Mouse (Mus musculus): ENCODE results near the gene Rxfp1.
"Not testable (repeated sequence)": the region's sequence is repeated elsewhere in the genome, so short reads cannot be mapped to it uniquely, and the experiment has no call there.

Gene Rxfp1

DNA sequence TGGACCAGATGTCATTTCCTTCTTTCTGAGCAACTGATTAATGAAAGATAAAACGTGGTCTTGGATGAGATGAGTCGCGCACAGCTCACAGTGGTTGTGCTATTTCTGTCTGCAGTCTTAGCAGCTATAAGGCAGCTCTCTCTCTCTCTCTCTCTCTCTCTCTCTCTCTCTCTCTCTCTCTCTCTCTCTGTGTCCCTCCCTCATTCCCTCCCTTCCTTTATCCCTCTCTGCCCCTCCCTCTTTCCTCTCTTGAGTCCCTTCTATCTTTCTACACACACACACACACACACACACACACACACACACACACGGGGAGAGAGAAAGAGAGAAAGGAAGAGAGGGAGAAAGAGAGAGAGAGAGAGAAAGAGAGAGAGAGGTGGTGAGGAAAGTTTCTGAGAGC lies at the start of gene Rxfp1:
TSS of gene Rxfp1 (minus strand) at position 101 of the 400 bp plus-strand sequence.
- DNase-seq (ENCODE audit: low read depth, low spot score) = no peak

DNA sequence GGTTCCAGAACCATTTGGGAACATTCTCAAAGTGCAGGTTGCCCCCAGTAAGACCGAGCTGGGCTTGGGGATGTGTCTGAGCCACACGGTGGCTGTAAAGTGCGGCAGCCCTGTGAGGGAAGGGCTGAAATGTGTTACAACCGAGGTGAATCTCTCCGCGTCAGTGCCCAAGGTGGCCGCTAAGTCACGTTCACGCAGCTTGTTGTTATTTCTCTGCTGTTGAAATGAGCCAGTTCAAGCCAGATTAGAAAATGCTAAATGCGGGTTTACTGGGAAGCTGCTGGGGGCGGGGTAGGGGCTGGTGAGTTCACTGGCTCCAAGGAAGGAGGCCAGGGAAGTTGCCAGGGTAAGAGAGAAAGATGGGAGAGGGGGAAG lies 46.7 kb upstream of the Rxfp1 start:
- no peak for DNase-seq (ENCODE audit: low read depth, low spot score)

DNA sequence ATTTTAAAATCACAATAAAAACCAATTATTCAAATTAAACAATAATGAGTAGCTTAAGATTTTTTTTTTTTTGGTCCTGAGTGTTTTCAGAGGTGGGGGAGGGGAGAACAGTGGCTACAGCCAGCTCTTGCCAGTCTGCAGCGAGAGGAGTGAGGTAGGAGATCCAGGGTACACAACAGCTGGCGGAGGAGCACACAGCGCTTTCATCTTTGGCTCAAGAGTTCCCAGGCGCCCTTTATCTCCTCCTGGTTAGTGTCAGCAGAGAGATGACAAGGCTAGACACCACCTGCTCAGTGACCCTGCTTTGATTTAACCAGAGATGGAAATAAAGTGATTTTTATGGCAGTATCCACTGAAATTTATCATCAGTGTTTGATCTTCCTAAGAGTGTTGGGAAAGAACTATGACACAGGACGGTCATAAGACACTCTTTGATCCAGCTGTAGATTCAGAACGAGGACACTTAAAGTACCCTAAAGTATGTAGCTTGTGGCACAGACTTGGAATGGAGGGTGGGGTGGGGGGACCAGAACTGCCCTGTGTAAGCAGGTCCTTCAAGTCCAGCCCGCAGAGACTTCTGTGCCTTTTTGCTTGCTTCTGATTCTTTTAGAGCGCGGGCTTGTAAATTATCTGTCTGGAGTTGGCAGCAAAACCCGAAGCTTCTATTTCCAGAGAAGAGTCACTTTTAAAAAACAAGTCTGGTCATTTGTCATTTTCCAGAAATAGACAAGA lies 46.1 kb upstream of the Rxfp1 start:
- DNase-seq (ENCODE audit: low read depth, low spot score) = no peak

- no peak for DNase-seq (ENCODE audit: low read depth, low spot score)
These were observed 35.0 kb upstream of the Rxfp1 start for GRCm38 (mm10) chr3:79772701-79773100.

- no peak for DNase-seq (ENCODE audit: low read depth, low spot score)
These were observed 16.1 kb upstream of the Rxfp1 start for GRCm38 (mm10) chr3:79753736-79754135.

GRCm38 (mm10) chr3:79746585-79746984 lies 8.9 kb upstream of the Rxfp1 start:
- DNase-seq (ENCODE audit: low read depth, low spot score) = no peak

- peak; percentile 66 for DNase-seq (ENCODE audit: low read depth, low spot score)
These were observed 7.4 kb upstream of the Rxfp1 start for GRCm38 (mm10) chr3:79745101-79745500.

- no peak for DNase-seq (ENCODE audit: low read depth, low spot score)
These were observed 6.7 kb upstream of the Rxfp1 start for GRCm38 (mm10) chr3:79744415-79744814.

GRCm38 (mm10) chr3:79740351-79740750 lies 2.7 kb upstream of the Rxfp1 start:
- DNase-seq (ENCODE audit: low read depth, low spot score) = no peak

- DNase-seq (ENCODE audit: low read depth, low spot score) = no peak
These were observed 771 bp upstream of the Rxfp1 start for GRCm38 (mm10) chr3:79738451-79738850.

DNA sequence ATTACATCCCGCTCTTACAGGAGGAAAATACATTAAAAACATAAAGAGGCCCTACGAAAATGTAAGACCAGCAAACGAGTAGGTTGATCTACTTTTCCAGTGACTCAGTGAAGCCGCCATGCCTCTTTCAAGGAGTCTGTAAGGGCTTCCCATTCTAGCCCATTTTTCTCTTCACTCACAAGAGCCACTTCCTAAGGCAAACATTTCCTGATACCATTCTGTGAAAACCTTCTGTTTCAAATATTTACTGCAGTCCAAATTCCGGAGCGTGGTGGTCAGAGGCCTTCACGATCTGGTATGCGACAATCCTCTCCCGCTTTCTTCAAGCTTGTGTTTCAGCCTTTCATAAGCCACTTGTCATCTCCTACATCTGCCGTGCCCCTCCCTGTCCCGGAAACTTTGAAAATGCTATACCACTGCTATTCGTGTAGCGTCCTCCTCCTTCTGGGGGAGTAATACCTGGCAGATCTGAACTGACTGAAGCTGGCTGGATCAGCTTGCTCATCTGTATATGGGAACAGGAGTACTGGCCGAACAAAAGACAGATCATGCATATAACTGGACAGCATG lies 11.1 kb downstream of the Rxfp1 start:
- no peak for DNase-seq (ENCODE audit: low read depth, low spot score)

- DNase-seq (ENCODE audit: low read depth, low spot score) = no peak
These were observed 16.8 kb downstream of the Rxfp1 start for GRCm38 (mm10) chr3:79720756-79721484.

- no peak for DNase-seq (ENCODE audit: low read depth, low spot score)
These were observed 31.2 kb downstream of the Rxfp1 start for GRCm38 (mm10) chr3:79706436-79706835.

DNA sequence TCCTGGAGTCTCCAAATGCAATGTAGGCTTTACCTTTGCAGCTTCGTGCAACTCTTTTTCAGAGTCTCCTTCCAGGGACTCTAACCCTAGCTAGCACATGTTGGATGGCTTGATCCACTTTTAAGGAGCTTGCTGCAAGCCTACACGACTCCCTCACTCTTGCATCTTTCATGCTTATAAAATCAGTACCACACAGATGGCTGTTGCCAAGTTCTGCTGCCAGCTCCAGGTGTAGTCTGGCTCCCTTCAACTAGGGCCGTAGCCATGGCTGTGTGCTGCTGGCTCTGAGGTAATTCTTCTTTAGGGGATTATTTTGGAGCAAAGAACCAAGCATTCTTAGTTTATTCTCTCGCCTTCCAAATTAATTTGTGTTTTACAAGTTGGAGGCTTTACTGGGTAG lies 34.5 kb downstream of the Rxfp1 start:
- DNase-seq (ENCODE audit: low read depth, low spot score) = no peak

GRCm38 (mm10) chr3:79691957-79692356 lies 45.7 kb downstream of the Rxfp1 start:
- no peak for DNase-seq (ENCODE audit: low read depth, low spot score)

- no peak for DNase-seq (ENCODE audit: low read depth, low spot score)
These were observed 47.5 kb downstream of the Rxfp1 start for GRCm38 (mm10) chr3:79690111-79690651.

DNA sequence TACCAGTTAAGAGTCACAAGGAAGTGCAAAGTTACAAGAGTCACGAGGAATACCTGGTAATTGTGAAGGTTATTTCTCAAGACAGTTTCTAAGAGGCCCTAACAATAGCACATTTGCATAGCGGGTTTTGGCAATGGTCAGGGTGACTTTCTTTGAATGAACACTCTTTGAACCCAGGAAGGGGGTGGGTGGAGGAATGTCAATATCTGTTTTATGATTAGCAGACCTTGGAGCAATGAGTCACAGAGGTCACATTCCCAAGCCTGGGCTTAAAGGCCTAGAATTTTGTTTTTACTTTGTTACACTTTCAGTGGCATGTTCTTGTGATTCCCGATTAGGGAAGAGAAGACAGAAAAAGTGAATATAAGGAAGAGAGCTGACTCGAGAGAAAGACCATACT lies 49.6 kb downstream of the Rxfp1 start:
- not testable (repeated sequence) for DNase-seq (ENCODE audit: low read depth, low spot score)

DNA sequence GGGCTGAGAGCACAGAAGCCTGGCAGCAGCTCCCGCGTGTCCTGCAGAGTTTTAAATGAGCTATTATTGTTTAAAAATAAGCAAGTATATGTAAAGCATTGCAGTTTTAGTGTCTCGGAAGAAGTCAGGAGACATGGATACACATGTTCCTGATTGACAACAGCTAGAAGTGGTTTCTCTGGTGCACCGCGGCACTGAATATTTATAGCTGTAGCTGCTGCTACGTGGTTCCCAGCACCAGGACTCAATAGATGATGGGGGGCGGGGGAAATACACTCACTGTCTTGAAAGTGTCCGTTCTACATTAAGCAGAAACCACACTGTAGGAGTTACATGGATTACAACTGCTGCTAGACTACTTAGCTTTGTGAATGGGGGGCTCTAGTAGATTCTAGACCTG lies 54.2 kb downstream of the Rxfp1 start:
- no peak for DNase-seq (ENCODE audit: low read depth, low spot score)

GRCm38 (mm10) chr3:79682351-79683132 lies 55.1 kb downstream of the Rxfp1 start:
- DNase-seq (ENCODE audit: low read depth, low spot score) = no peak

DNA sequence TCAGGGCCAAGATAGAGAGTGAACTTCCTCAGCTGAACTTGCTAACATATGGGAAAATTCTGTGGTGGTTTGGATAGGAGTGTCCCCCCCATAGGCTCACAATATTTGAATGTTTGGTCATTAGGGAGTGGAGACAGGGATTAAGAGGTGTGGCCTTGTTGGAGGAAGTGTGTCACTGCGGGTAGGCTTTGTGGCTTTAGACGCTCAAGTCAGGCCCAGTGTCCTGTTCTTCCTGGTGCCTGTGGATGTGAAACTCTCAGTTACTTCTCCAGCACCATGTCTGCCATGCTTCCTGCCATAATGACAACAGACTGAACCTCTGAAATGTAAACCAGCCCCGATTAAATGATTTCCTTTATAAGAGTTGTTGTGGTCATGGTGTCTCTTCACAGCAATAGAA lies 61.3 kb downstream of the Rxfp1 start:
- DNase-seq (ENCODE audit: low read depth, low spot score) = no peak

GRCm38 (mm10) chr3:79674641-79675040 lies 63.0 kb downstream of the Rxfp1 start:
- no peak for DNase-seq (ENCODE audit: low read depth, low spot score)

- DNase-seq (ENCODE audit: low read depth, low spot score) = peak; percentile 38
These were observed 64.6 kb downstream of the Rxfp1 start for GRCm38 (mm10) chr3:79673082-79673481.
